Mouse (Mus musculus): ENCODE measurements around the gene Tiam1.

Gene Tiam1

DNA sequence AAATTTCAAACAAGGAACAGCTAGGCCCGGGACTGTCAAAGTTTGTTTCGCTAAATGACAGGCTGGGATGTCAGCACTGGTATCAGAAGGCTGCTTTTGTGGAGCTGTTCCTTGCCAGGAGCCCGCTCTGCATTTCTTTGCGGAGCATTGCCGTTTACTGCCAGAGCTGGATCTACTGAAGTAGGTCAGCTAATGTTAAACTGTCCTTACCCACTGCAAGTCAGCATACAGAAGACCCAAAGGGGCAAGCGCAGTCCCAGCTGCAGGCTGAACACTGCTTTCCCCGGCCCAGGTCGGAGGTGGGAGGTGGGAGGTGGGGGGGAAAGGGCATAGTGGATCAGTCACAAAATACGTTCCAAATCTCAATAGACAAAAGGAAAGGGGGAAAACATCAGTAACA, 326.3 kb downstream of the Tiam1 start:
- no peak for DNase-seq (ENCODE audit: extremely low read depth, insufficient read length, low spot score)

DNA sequence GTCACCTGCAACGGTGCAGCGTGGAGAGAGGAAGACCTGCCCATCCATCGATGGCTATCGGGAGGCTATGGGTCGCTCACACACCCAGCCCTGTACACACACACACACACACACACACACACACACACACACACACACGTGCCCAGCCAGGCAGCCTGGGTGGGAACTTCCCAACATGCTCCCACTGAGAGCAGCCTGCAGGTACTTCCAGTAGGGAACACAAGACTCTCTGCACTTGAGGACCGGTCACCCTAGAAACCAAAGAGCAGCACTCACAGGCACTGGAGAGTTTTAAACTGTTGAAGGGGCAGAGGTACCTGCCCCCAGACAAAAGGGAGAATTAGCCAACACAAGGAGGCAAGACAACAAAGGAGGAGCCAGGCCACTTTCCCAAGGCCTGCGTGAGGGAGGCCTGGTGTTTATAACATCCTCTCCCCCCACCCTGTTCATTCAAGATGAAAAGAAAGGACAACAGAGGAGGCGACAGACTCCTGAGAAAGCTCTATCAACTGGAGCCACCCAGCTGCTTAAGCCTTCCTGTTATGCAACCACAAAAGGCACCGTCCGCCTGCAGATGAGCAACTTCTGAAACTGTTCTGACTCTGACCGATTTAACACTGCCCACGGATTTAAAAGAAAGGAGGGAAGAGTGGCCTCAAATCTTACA, 326.9 kb downstream of the Tiam1 start:
- no peak for DNase-seq (ENCODE audit: extremely low read depth, insufficient read length, low spot score)

DNA sequence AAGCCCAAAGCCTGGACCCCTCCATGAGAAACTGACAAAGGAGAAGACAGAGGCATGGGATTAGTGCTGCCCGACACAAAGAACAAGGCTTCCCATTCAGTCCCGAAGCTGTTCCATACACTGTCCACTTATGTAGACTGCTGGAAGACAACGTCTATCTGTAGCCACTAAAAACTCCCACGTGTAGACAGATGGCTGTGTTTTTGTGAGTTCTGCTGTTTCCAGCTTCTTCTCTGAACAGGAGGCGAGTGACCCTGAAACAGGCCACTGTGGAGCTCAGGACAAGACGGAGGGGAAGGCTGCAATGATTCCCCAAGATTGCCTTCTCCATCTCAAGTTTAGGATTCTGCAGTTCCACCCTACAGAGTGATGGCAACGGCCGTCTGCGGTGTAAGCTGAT, 330.0 kb downstream of the Tiam1 start:
- no peak for DNase-seq (ENCODE audit: extremely low read depth, insufficient read length, low spot score)

DNA sequence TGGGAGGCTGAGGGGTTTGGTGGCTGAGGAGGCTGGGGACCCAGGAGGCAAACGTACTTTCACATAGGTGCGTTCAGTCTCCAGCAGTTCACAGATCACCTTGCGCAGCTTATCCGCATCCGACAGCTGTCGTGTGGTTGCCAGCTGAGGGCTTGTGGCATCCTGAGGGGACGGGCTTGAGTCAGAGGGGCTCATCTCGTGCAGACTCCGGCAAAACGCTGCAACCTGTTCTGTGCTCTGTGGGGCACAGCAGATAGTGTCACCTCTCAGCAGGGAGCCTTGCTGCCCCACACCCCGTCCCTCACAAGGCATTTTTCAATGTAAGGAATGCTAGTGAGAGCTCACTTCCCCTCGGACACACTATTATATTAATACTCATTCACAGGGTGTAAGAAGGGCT, 330.7 kb downstream of the Tiam1 start:
- no peak for DNase-seq (ENCODE audit: extremely low read depth, insufficient read length, low spot score)

DNA sequence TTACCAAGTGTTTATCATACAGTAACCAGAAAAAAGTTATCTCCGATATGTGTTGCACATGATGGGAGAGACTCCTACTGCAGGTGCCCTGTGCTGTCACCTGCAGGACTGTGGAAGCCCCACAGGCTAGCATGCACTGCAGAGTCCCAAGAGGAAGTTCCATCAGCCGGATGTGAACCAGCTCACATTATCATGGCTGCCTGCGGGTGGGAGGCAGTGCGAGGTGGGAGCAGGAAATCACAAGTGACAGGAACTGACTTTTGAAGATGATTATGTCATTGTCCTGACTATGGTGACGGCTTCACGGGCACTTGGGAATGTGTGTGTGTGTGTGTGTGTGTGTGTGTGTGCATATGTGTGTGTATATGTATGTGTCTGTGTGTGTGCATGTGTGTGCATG, 333.2 kb downstream of the Tiam1 start:
- DNase-seq (ENCODE audit: extremely low read depth, insufficient read length, low spot score), result no peak

DNA sequence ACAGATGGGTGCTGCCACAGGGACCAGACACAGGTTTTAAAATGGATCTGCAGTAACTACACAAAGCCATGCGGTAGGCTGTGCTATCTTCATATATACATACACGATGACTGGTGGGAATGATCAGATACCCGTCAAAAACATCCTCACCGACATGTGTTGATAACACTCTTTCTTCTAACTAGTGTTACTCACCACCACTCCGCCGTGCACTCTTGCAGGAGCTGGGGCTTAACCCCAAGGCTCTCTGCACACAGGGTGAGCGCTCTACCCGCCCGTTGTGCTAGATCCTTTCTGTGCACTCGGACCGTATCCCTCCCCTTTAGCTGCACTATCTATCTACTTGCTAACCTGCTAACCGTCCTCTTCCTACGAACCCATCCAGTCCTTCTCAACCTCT, 335.4 kb downstream of the Tiam1 start:
- no peak for DNase-seq (ENCODE audit: extremely low read depth, insufficient read length, low spot score)

DNA sequence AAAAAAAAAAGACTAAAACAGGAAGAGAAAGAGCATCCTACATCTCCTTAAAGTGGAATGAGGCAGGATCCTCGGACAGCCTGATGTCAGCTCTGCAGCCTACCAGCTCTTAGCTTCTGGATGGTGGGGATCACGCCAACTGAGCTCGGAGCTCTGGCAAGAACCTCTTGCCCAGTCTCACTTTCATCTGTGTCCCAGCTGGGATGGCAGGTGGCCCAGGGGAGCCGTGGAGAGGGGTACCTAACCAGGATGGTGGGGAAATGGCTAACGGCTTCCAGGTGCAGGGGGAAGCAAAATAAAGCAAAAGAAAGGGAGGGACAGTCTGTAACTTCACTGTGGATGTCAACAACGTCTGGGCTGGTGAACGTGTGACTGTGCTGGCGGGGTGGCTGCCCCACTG, 337.6 kb downstream of the Tiam1 start:
- no peak for DNase-seq (ENCODE audit: extremely low read depth, insufficient read length, low spot score)

DNA sequence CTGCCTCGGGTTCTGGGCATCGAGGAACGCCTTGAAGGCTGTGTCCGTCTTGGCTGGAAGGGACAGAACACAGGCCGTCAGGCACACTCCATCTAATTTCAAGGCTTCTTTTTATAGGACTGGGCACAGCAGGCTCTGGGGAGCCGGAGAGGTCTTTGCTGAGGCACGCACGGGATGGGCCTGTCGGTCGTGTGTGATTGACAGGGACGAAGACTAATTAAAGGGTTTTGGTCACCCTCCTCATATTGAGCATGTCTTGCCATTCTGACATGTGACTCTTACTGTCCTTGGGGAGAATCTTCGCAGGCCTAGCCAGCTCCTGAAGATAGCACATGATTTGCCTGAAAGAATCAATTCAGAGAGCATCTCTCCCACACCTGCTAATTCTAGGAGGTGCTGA, 338.4 kb downstream of the Tiam1 start:
- DNase-seq (ENCODE audit: extremely low read depth, insufficient read length, low spot score), result no peak

DNA sequence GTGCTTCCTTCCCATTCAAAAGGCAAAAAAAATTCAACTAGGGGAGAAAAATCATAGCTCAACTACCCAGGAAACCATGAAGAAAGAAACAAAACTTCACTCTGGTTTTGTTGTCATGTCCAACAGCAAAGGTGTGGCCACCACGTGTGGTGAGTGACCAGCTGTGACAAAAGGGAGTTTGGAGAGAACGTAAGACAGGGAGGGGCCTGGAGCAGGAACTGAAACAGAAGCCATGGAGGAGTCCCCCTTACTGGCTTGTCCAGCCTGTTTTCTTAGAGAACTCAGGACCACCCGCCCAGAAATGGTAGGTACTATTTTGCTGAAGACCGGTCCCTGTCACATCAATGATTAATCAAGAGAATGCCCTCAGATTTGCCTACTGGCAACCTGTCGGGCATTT, 342.1 kb downstream of the Tiam1 start:
- DNase-seq (ENCODE audit: extremely low read depth, insufficient read length, low spot score), result no peak

DNA sequence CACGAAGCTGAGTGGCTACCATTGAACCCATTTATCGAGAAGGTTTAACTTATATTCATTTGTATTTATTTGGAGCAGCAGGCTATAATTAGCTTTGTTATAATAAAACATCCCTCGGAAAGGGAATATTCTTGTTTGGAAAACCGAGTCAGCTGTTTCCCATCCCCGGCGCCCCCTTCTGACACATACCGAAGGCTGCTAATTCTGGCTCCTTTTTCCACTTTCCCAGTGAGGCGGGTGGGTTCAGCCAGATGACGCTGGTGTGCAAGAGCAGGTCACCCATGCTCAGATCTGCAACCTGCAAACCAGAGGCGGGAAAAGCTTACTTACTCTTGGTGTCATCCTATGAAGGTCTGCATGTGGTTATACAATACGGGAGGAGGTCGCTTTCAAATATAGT, 343.8 kb downstream of the Tiam1 start:
- no peak for DNase-seq (ENCODE audit: extremely low read depth, insufficient read length, low spot score)

DNA sequence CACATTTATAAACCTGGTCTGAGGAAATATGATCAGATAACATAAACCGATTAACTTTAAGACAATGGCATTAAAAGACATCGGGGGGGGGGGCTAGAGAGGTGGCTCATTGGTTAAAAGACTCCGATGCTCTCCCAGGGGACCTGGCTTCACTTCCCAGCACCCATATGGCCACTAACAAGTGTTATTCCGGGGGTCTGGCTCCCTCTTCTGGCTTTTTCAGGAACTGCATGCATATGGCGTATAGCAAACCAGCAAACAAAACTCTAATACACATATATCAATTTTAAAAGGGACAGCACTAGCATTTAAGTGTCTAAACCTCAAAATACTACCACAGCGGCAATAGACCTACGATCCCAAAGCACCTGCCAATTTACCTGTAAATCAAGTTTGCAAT, 347.0 kb downstream of the Tiam1 start:
- DNase-seq (ENCODE audit: extremely low read depth, insufficient read length, low spot score), result no peak

DNA sequence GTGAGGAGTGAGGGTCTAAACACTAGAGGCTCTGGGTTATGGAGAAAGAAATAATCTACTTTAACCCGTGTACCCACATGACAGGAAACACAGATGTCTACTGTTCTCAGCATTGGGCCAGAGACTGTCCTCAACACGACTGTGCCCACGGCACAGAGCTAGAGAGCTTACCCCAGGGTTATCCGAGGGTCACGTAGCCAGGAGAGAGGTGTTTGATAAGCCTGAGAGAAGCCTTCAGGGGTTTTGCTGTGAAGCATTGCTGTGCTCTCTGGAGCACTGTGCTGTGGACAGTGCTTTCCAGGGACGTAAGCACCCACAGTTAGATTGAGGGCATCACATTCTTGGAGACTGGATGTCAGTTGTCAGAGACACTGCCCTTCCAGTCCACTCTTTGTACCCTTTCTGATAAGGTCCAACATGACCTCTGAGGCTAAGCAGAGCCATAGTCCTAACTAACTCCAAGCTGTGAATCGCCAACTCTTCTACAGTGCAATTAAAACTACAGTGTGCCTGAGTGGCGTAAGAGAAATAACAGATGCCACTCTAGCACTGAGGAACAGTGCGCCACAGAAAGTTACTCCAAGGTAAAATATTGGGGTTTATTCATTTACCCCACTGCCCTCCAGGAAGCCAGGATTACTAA, 353.7 kb downstream of the Tiam1 start:
- DNase-seq (ENCODE audit: extremely low read depth, insufficient read length, low spot score), result no peak

DNA sequence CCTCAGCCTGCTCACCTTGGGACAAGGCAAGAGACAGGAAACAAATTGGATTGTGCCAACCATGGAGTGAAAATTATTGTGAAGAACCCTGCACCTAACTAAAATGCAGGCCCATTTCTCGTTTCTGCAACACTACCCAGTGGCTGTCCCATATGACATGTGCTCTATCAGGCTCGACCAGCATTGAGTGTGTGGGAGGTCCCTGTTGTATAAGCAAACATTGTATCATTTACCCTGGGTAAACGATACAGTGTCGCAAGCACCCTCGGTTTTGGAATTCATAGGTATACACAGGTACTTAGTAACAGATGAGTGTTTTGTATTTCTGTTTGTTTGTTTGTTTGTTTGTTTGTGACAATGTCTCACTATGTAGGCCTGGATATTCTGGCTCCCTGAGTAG, 357.8 kb downstream of the Tiam1 start:
- no peak for DNase-seq (ENCODE audit: extremely low read depth, insufficient read length, low spot score)

DNA sequence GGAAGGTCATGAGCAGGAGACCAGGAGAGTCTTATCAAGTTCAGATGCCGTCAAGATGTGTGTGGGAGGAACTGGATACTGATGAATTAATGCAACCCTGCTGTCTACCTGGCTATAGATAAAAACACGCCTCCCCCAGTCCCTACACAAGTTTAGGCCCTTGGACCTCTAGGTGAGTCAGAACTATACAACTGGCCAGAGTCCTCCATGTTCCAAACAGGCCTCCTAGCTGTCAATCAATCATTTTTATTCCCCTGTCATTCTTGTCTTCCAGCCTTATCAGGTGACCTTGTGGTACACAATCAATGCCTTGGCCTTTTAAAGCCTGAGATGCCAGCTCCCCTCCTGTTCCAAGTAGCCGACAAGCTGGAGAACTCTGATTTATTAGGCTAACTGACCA, 363.9 kb downstream of the Tiam1 start:
- no peak for DNase-seq (ENCODE audit: extremely low read depth, insufficient read length, low spot score)

DNA sequence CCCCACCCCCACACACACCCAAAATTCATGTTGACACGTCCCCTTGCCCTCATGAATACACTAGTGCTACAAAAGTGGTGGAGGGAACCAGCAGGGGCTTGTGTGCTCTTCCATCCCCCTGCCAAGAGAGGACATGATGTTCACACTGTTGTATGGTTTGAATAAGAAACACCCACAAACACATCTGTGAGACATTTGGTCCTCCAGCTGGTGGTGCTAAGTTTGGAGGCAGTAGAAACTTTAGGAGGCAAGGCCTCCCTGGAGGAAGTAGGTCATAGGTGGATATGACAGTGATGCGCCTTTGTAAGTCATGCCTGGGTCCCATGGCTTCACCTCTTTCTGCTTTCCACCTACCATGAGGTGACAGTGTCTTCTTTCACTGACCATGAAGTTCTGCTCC, 366.1 kb downstream of the Tiam1 start:
- DNase-seq (ENCODE audit: extremely low read depth, insufficient read length, low spot score), result no peak

DNA sequence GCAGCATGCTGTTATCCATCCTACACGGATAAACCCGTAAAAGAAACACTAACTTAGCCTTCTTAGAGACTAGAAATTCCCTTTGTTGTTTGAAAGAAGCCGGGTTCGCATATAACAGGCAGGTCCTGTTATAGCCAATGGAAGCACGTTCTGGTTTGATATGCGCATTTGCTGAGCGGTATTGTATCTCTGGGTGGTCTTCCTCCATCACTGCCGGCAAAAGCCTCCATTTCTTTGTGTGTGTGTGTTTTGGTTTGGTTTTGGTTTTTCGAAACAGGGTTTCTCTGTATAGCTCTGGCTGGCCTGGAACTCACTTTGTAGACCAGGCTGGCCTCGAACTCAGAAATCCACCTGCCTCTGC, 369.0 kb downstream of the Tiam1 start:
- no peak for DNase-seq (ENCODE audit: extremely low read depth, insufficient read length, low spot score)

DNA sequence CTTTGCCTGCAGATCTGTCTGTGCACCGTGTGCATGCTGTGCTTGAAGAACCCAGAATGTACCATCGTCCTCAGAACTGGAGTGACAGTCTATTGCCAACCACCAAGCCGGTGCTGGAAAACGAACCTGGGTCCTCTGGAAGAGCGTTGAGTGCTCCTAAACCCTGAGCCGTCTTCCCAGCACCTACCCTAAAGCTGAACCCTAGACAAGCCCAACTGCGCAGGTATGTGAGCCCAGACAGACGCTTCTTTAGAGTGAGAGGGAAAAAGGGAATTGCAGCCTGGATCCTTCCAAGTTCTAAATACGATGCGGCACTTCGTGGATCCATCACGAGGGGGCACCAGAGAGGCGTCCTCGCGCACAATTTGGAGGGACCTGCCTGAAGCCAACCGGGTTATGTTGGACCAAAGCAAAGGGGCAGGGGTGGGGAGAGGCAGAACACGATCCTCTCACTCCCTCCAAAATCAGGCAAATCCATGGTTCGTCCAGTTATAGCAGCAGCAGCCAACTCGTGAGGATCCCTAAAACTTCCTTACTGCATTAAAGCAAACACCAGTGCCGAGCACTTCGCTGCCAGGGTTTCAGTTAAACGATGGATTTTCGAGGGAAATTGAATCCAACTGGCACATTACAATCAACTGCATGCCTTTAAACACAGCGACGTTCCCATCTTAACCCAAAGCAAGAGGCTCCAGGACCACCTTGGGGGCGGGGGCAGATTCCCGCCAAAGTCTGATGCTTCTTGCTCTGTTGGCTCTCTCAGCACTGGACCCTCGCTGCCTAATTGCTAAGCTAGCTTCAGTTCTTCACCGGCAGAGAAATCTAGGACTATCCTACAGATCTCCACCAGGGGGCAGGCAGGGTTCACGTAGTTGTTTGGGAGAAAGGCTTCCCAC, 369.7 kb downstream of the Tiam1 start:
- DNase-seq (ENCODE audit: extremely low read depth, insufficient read length, low spot score), result peak; percentile 46

DNA sequence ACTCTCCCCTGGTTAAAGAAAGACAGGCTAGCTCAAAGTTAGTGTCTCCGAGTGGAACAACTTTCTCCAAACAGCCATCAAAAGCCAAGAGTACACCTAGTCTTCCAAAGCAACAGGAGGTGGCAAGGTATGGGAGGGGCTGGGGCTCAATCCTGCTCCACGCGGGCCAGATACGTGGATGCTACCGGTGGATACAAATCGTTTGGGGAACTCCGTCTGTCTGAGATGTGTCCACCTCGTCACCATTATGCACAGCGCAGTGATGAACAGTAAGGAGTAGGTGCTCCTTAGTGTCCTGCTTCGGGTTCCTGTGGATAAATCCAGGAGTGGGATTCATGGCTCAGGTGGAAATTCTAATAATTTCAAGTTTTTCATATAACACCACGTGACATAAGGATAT, 377.6 kb downstream of the Tiam1 start:
- DNase-seq (ENCODE audit: extremely low read depth, insufficient read length, low spot score), result no peak

DNA sequence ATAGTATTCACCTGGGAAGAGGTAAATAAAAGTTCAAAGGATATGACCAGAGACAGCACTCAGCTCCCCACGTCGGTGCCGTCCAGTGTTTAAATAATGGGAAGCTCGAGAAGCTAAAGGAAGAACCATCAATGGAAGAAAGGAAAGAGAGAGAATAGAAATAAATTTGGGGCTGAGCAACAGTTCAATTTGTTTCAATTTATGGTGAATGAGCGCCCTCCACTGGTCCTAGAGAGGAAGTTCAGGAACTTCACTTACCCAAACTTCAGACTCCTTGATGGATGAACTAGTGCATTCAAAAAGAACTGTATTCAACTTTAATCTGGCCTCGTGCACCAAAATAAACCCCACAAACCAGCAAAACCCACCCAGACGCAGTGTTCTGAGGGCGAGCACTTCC, 378.1 kb downstream of the Tiam1 start:
- no peak for DNase-seq (ENCODE audit: extremely low read depth, insufficient read length, low spot score)

DNA sequence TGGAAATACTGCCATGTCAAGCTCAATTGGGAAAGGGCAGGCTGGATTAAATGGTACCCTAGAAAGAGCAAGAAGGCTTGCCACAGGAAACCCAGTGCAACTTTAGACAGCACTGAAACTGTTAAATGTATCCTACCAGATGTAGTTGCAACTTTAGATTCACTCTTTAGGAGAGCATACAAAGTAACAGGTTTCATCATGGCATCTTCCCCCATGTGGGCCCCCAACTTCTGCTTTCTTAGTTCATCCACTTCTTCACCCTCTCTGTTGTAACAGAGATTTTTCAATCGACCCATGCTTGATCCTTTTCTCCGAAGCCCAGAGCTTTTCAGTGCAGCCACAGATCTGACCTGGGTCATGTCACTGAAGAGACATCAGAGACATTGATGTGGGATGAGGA, 379.8 kb downstream of the Tiam1 start:
- DNase-seq (ENCODE audit: extremely low read depth, insufficient read length, low spot score), result no peak

DNA sequence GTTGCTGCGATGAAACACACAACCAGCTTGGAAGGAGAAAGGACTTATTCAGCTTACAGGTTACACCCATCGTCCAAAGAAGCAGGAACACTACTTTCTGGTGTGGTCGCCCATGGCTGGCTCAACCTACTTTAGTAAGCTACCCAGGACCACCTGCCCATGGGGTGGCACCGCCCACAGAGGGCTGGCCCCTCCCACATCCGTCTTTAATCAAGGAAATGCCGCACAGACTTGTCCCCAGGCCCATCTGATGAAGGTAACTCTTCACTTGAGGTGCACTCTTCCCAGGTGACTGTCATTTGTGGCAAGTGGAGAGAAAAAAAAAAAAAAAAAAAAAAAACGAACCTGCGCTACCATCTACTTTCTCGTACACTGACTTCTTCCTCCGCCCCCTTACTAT, 381.0 kb downstream of the Tiam1 start:
- no peak for DNase-seq (ENCODE audit: extremely low read depth, insufficient read length, low spot score)

DNA sequence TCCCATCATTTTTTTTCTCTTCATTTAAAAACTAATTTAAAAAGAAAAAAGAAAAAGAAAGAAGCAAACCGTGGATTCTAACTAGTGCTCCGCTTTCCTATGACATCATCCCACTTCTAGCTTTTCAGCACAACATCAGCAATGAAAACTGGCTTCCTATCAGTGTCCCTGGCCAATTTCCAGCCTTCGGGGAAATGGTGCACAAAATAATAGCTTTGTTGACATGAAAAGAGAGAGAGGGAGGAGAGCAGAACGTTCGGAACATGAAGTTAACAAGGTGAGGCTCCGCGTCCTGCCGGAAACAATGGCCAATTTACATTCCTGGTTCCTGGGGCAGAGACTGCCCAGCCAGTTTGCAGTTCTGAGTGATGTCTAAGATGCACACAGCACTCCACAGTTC, 381.5 kb downstream of the Tiam1 start:
- no peak for DNase-seq (ENCODE audit: extremely low read depth, insufficient read length, low spot score)
